Mouse (Mus musculus): Measurements from ENCODE around the gene Gm10340.
"Not testable (repeated sequence)": the region's sequence is repeated elsewhere in the genome, so short reads cannot be mapped to it uniquely, and the experiment has no call there.

Gene Gm10340

DNA sequence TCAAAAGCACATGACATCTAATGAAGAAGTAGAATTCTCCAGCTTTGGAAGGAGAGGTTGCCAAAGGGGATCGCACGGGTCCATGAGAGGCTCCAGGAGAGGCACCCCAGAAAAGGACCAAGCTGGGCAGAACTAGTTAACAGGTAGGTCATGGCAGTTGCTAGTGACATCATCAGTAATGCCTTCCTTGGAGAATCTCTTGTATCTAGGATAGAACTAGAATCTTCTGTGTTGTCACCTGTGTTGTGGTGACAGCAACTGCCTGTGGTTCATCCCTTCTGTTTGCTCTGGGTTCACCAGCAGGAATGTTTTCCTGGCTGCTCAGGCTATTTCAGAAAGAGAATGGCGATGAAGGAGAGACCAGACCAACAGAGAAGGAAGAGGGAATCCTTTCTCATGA lies at the start of gene Gm10340:
TSS of gene Gm10340 (plus strand) at position 301 of the 400 bp plus-strand sequence.
- DNase-seq: not testable (repeated sequence)

- DNase-seq: peak; percentile 21 to 55
Measured at GRCm38 (mm10) chr14:3116051-3116450, 17.7 kb upstream of the Gm10340 start.

DNA sequence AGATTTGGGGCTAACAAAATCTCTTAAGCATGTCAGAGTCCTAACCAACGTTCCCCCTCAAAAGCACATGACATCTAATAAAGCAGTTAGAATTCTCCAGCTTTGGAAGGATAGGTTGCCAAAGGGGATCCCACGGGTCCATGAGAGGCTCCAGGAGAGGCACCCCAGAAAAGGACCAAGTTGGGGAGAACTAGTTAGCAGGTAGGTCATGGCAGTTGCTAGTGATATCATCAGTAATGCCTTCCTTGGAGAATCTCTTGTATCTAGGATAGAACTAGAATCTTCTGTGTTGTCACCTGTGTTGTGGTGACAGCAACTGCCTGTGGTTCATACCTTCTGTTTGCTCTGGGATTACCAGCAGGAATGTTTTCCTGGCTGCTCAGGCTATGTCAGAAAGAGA lies 54.2 kb downstream of the Gm10340 start, which contains the start of gene Gm5795:
TSS of gene Gm5795 (plus strand) at position 301 of the 400 bp plus-strand sequence.
- not testable (repeated sequence) for DNase-seq
